Mouse (Mus musculus) intestine, embryonic 16.5 days (tissue): ENCODE measurements around the gene Cep250. TPM values are rescaled to one million over a fixed set of nuclear protein-coding genes. Genes with fewer than 3 reads are reported as not detected.

Experiments used
- ATAC-seq: fragments of 200-750 bp; cut with Nextera tagmentation; 2 replicates; pipeline ENCODE4 v1.8.0; 2017; ENCODE audit warnings: moderate TSS enrichment, moderate library complexity
- H3K27ac ChIP-seq: fragments of 300-500 bp; sonication (generic); 2 replicates; pipeline ENCODE4 v1.5.1; 2014; ENCODE audit warnings: mild to moderate bottlenecking, low read length
- H3K27me3 ChIP-seq: fragments of 300-500 bp; sonication (generic); replicated peaks from 2 replicates; pipeline ENCODE4 v1.6.1; 2014; ENCODE audit warnings: low read length, control low read depth, mixed read lengths; ENCODE audit not compliant: control insufficient read depth, insufficient read depth
- H3K36me3 ChIP-seq: fragments of 300-500 bp; sonication (generic); 2 replicates; pipeline ENCODE4 v1.6.1; 2014; ENCODE audit warnings: low read length, control low read depth; ENCODE audit not compliant: control insufficient read depth, insufficient read depth
- H3K4me1 ChIP-seq: fragments of 300-500 bp; sonication (generic); 2 replicates; pipeline ENCODE4 v1.6.1; 2014; ENCODE audit warnings: low read length, control low read depth, mixed read lengths; ENCODE audit not compliant: control insufficient read depth, insufficient read depth
- H3K4me2 ChIP-seq: fragments of 300-500 bp; sonication (generic); 2 replicates; pipeline ENCODE4 v1.6.1; 2014; ENCODE audit warnings: low read depth, low read length, control low read depth
- H3K4me3 ChIP-seq: fragments of 300-500 bp; sonication (generic); 2 replicates; pipeline ENCODE4 v1.5.1; 2014; ENCODE audit warnings: mild to moderate bottlenecking, low read length
- H3K9ac ChIP-seq: fragments of 300-500 bp; sonication (generic); 2 replicates; pipeline ENCODE4 v1.6.1; 2014; ENCODE audit warnings: low read depth, low read length
- H3K9me3 ChIP-seq: fragments of 300-500 bp; sonication (generic); 2 replicates; pipeline ENCODE4 v1.6.1; 2016; ENCODE audit warnings: low read length, control low read depth; ENCODE audit not compliant: control insufficient read depth
- WGBS: fragments of 180-500 bp; shearing (Covaris S2); extraction: QIAGEN DNeasy Blood & Tissue Kit; methylation state at CpG from one replicate; pipeline ENCODE4 v1.1.7; 2014; 5-methylcytosine and 5-hydroxymethylcytosine counted together
- polyA plus RNA-seq: library from polyadenylated mRNA; unstranded; fragments of >200 nt; fragmentation: Nextera tagmentation; extraction: Ambion mirVana; gene quantifications from 2 replicates; pipeline ENCODE4 v1.2.1, GENCODE M21; 2015

The Cep250 gene
- polyA plus RNA-seq, 1 experiment from 2014 or later, result 12.7 TPM

DNA sequence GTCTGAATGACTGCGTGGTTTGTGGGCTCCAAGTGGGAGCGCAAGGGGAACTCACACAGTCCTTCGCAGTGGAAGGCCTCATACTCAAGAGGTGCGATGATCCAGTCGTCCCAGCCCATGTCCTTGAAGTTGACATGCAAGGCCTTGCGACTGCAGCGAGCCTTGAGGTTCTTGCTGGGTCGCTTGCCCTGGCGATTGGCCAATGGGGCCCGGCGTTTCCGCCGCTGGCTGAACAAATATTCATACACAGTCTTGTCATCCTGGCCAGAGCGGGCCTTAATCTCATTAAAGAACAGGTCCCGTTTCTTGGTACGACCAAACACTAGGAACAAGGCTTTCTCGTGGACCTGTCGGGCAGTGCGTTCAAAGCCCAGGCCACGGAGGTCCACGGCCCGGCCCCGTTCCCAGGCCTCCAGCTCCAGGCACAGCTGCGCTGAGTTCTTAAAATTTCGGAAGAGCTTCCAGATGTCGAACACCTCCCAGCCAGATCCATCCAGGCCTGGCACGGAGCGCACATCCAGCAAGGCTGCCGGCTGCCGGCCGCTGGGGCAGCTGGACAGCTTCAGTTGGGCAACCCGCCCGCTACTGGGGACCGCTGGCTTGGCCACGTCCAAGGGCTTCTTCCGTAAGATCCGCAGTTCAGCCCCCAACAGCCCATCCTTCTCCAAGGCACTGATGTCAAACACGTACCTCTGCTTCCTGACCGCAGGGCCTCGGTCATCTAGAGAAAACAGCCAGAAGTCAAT is 14.4 kb upstream of the Cep250 start:
- Histone ChIP-seq H3K9ac (no peak overlapping the region), H3K4me3 (no peak overlapping the region), H3K4me2 (no peak overlapping the region), H3K27me3 (no peaks in the 10 kb centered on the region), H3K4me1 (peaks cover 9% of the 10 kb centered on the region), H3K27ac (no peak overlapping the region), H3K9me3 (no peaks in the 10 kb centered on the region), H3K36me3 (no peaks in the 10 kb centered on the region)
- WGBS, result 84% methylated on average over 40 of the region's 40 CpGs
- no peak for ATAC-seq

DNA sequence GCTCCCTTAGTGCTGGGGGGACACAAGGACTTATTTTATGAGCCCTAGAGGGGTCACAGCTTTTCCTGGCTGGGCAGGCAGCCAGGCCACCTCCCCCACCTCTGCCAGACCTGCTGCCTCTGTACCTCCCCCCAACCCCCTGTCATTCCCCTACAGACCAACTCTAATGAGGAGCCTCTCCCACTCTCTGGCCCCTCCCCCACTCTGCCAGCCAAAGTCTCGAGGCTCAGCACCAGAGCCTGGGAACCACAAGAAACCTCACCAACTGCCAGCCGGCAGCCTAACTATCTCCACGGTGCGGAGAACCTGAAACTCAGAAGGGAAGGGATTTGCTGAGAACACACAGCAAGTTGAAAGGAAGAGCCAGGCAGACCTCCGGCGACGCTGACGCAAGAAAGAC is 12.8 kb upstream of the Cep250 start:
- no peak overlapping the region for H3K4me3 ChIP-seq
- H3K4me1 ChIP-seq, result peaks cover 9% of the 10 kb centered on the region
- no peak overlapping the region for H3K27ac ChIP-seq
- H3K27me3 ChIP-seq, result no peaks in the 10 kb centered on the region
- no peaks in the 10 kb centered on the region for H3K36me3 ChIP-seq
- no peak for ATAC-seq
- WGBS, result 3% methylated on average over 8 of the region's 8 CpGs
- peak overlapping the region; percentile 20; the same call in 1 of the 2 replicates for H3K4me2 ChIP-seq
- H3K9ac ChIP-seq, result peak overlapping the region; percentile 15; the same call in 1 of the 2 replicates
- H3K9me3 ChIP-seq, result no peaks in the 10 kb centered on the region

DNA sequence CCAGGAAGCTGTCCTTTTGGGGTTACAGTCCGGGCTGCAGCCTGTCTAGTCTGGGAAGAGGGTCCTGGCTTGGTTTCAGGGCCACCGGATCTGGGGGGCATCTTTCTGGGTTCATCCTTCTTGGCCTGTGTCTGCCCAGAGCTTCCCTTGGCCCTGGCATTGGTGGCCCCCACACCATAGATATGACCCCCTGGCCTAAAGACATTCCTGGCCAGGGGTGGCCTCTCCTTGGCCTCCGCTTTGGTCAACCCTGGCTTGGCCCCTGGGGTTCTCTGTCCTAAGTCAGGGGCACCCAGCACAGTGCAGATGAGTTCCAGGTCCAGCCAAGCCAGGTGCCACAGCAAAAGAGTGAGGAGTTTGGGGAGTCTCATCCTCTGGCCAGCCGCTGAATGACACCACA is 11.6 kb upstream of the Cep250 start:
- H3K36me3 ChIP-seq, result no peaks in the 10 kb centered on the region
- no peak for ATAC-seq
- H3K4me3 ChIP-seq, result no peak overlapping the region
- H3K4me2 ChIP-seq, result no peak overlapping the region
- no peaks in the 10 kb centered on the region for H3K27me3 ChIP-seq
- 78% methylated on average over 4 of the region's 4 CpGs for WGBS
- H3K27ac ChIP-seq, result no peak overlapping the region
- 0 out of 2 replicates have a peak overlapping the region, but pooled peaks have one; percentile 36 for H3K9ac ChIP-seq
- peaks cover 9% of the 10 kb centered on the region for H3K4me1 ChIP-seq
- H3K9me3 ChIP-seq, result no peaks in the 10 kb centered on the region

DNA sequence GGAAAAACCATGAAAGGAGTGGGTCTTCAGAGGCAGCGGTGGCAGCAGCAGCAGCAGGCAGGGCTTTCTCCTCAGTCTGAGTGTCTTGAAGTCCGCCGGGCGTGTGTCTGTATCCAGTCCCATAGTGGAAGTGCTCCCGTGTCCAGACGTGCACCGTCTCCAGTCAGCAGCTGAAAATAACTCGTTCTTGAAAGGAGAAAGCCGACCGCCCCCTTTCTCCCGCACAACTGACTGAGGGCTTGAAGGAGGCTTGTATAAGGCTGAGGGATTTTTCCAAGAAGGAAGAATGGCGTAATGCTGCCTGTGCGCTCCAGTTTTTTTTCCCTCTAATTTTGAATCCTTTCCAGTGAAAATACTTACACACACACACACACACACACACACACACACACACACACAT is 11.1 kb upstream of the Cep250 start, which contains the start of gene Gdf5:
Gene Gdf5 (minus strand): TSS at position 244 of the 400 bp plus-strand sequence.
- peaks cover 9% of the 10 kb centered on the region for H3K4me1 ChIP-seq

DNA sequence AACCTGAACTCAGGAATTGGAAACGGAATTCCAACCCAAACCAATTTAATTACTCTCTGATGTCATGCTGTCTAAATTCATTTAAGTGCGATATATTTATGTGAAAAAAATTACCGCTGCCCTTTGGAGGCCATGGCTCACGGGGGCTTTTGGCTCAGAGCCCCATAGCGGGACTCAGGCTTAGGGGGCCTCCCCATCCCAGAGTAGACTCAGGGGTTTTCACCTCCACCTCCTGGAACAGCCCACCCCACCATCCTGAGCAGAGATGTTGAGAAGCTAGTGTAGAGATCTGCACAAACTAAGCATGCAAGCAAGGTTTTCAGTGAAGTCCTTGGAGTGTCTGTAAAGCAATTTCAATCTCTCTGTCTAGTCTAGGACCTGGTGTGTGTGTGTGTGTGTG is 10.7 kb upstream of the Cep250 start:
- 61% methylated on average over 5 of the region's 5 CpGs for WGBS
- H3K9ac ChIP-seq, result no peak overlapping the region
- H3K36me3 ChIP-seq, result no peaks in the 10 kb centered on the region
- H3K27ac ChIP-seq, result no peak overlapping the region
- no peak overlapping the region for H3K4me2 ChIP-seq
- no peaks in the 10 kb centered on the region for H3K9me3 ChIP-seq
- no peaks in the 10 kb centered on the region for H3K27me3 ChIP-seq
- H3K4me1 ChIP-seq, result peaks cover 9% of the 10 kb centered on the region
- ATAC-seq, result no peak
- no peak overlapping the region for H3K4me3 ChIP-seq

More for the DNA sequence above, 11.1 kb upstream of the Cep250 start, which contains the start of gene Gdf5:
- H3K27ac ChIP-seq, result no peak within 1 kb of the TSS
- no peaks in the 10 kb centered on the region for H3K9me3 ChIP-seq
- H3K4me3 ChIP-seq, result no peak within 1 kb of the TSS
- H3K9ac ChIP-seq, result 0 out of 2 replicates have a peak within 1 kb of the TSS, but pooled peaks have one; percentile 36
- H3K27me3 ChIP-seq, result no peaks in the 10 kb centered on the region
- ATAC-seq, result no peak
- H3K4me2 ChIP-seq, result no peak within 1 kb of the TSS
- no peaks in the 10 kb centered on the region for H3K36me3 ChIP-seq
- 49% methylated on average over 13 of the region's 13 CpGs for WGBS

DNA sequence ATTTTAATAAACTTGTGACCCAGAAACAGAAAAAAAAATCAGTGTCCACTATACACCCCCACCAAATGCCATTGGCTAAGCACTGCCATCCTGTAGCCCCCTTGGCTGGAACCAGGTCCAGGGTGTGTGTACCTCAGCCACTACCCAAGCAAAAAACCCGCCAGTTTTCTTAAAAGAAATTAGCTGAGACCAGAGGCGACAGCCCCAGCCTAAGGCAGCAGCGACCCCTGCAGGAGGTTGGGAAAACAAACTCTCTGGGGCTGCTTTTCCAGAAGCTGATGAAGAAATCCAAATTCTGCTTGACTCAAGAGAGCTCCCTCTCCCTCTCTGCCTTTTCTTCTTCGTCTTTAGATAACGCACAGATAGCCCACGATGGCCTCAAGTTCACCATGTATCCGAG is 10.2 kb upstream of the Cep250 start:
- Histone ChIP-seq H3K4me1 (peaks cover 9% of the 10 kb centered on the region), H3K4me2 (no peak overlapping the region), H3K4me3 (no peak overlapping the region), H3K9me3 (no peaks in the 10 kb centered on the region), H3K36me3 (no peaks in the 10 kb centered on the region), H3K9ac (no peak overlapping the region), H3K27ac (no peak overlapping the region), H3K27me3 (no peaks in the 10 kb centered on the region)
- ATAC-seq, result no peak
- WGBS, result 8% methylated on average over 7 of the region's 7 CpGs

DNA sequence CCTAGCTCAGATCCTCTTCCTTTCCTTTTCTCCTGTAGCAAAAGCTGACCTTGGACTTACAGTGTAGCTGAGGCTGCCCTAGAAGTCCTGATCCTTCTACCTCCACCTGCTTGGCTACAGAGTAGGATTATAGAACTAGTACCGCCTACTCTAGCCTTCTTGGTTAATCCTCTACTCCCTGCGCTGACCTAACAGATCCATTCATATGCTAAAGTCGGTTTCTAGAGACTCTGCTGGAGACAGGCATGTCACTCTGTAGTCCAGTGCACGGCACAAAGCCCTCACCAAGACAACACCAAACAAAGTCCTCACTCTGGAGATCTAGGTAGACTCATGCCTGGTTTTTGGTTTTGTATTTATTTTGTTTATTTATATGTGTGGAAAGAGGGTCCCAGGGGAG is 9.8 kb upstream of the Cep250 start:
- WGBS, result 29% methylated on average over 4 of the region's 4 CpGs
- Histone ChIP-seq H3K9me3 (no peaks in the 10 kb centered on the region), H3K27me3 (no peaks in the 10 kb centered on the region), H3K9ac (no peak overlapping the region), H3K27ac (no peak overlapping the region), H3K4me3 (no peak overlapping the region), H3K36me3 (no peaks in the 10 kb centered on the region), H3K4me2 (no peak overlapping the region), H3K4me1 (peaks cover 9% of the 10 kb centered on the region)
- no peak for ATAC-seq

DNA sequence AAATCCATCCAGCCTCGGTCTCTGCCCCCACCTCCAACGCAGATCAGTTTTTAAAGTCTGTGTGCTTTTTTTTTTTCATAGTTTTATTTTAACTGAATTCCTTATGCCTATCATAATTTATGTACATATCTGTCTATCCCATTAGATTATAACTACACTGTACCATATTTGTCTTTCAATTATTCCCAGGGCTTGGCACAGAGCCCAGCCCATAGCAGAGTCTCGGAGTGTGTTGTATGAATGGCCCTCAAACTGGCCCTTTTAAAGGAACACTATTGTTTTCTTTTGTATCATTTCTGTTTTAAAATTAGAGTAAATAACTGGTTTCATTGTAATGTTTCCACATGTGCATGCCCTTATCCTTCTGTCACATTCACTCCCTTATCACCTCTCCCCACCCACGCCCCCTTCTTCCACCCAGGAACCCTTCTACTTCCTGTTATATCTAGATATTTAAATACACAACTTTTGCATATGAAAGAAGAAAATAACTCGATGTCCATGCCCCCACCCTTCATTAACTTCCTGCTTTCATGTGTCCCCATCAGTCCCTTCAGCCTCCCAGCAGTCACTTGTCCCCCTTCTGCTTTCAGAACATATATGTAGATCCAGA is 8.8 kb upstream of the Cep250 start:
- no peak overlapping the region for H3K9ac ChIP-seq
- no peaks in the 10 kb centered on the region for H3K36me3 ChIP-seq
- H3K4me1 ChIP-seq, result peaks cover 9% of the 10 kb centered on the region
- no peak overlapping the region for H3K4me3 ChIP-seq
- no peaks in the 10 kb centered on the region; the same call in 1 of the 2 replicates for H3K27me3 ChIP-seq
- ATAC-seq, result no peak
- no peaks in the 10 kb centered on the region for H3K9me3 ChIP-seq
- no peak overlapping the region for H3K27ac ChIP-seq
- no peak overlapping the region for H3K4me2 ChIP-seq
- WGBS, result 51% methylated on average over 5 of the region's 5 CpGs

DNA sequence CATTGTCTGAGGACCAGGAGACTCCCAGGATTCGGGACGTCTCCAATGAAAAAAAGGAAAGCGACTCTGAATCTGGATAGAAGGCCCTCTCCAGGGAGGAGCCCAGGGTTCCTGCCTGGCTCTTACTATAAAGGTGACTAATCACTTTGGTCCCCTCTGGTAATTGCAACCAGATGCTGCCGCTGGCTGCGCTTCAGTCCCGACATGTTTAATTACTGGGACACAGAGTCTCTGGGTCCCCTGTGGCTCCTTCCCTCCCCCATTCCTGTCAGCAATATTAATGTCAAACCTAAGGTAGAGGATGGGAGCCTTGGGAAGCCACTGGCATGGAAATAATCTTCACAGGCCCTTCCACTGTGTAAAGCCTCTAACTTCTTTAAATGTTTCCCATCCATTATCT is 6.9 kb upstream of the Cep250 start:
- Histone ChIP-seq H3K4me3 (no peak overlapping the region), H3K4me1 (peaks cover 3% of the 10 kb centered on the region; the same call in 1 of the 2 replicates), H3K9me3 (no peaks in the 10 kb centered on the region), H3K4me2 (no peak overlapping the region), H3K36me3 (no peaks in the 10 kb centered on the region), H3K27me3 (no peaks in the 10 kb centered on the region; the same call in 1 of the 2 replicates), H3K27ac (no peak overlapping the region), H3K9ac (no peak overlapping the region)
- 36% methylated on average over 6 of the region's 6 CpGs for WGBS
- no peak for ATAC-seq
